Mouse (Mus musculus) hindbrain, embryonic 13.5 days (tissue): Measurements from ENCODE around the gene Asb1. TPM values are rescaled to one million over a fixed set of nuclear protein-coding genes. Genes with fewer than 3 reads are reported as not detected.
A peak's percentile ranks its signal among the peaks of the same experiment; 100 is the strongest.

Experiments used
- ATAC-seq: fragments of 200-750 bp; cut with Nextera tagmentation; 2 replicates; pipeline ENCODE4 v1.8.0; 2017; ENCODE audit warnings: moderate TSS enrichment; ENCODE audit not compliant: low FRiP score
- H3K27ac ChIP-seq: fragments of 300-500 bp; sonication (generic); 2 replicates; pipeline ENCODE4 v1.5.1; 2015; ENCODE audit warnings: inconsistent platforms, mild to moderate bottlenecking, moderate library complexity
- H3K27me3 ChIP-seq: fragments of 300-500 bp; sonication (generic); 2 replicates; pipeline ENCODE4 v1.6.1; 2015; ENCODE audit warnings: mild to moderate bottlenecking, inconsistent platforms
- H3K36me3 ChIP-seq: fragments of 300-500 bp; sonication (generic); 2 replicates; pipeline ENCODE4 v1.6.1; 2015; ENCODE audit warnings: mild to moderate bottlenecking, inconsistent platforms
- H3K4me1 ChIP-seq: fragments of 300-500 bp; sonication (generic); replicated peaks from 2 replicates; pipeline ENCODE4 v1.6.1; 2015; ENCODE audit warnings: inconsistent platforms
- H3K4me2 ChIP-seq: fragments of 300-500 bp; sonication (generic); 2 replicates; pipeline ENCODE4 v1.6.1; 2015; ENCODE audit warnings: inconsistent platforms, mild to moderate bottlenecking, moderate library complexity
- H3K4me3 ChIP-seq: fragments of 300-500 bp; sonication (generic); 2 replicates; pipeline ENCODE4 v1.5.1; 2015; ENCODE audit warnings: mild to moderate bottlenecking, inconsistent platforms
- H3K9ac ChIP-seq: fragments of 300-500 bp; sonication (generic); 2 replicates; pipeline ENCODE4 v1.6.1; 2015; ENCODE audit warnings: mild to moderate bottlenecking, inconsistent platforms
- H3K9me3 ChIP-seq: fragments of 300-500 bp; sonication (generic); 2 replicates; pipeline ENCODE4 v1.6.1; 2016; ENCODE audit warnings: inconsistent platforms
- WGBS: fragments of 180-500 bp; shearing (Covaris S2); methylation state at CpG from one replicate; pipeline ENCODE4 v1.1.7; 2015; 5-methylcytosine and 5-hydroxymethylcytosine counted together
- polyA plus RNA-seq: library from polyadenylated mRNA; unstranded; fragments of >200 nt; fragmentation: Nextera tagmentation; extraction: Ambion mirVana; gene quantifications from 2 replicates; pipeline ENCODE4 v1.2.1, GENCODE M21; 2015

Gene Asb1
- polyA plus RNA-seq = 10.1 and 10.9 TPM in 2 replicates

GRCm38 (mm10) chr1:91540271-91540826 lies at the start of gene Asb1:
Gene Asb1, plus strand, starts transcription at chr1:91540544.
- Histone ChIP-seq H3K9ac (peak within 1 kb of the TSS; percentile 93), H3K4me3 (peak within 1 kb of the TSS; percentile 95), H3K4me2 (peak within 1 kb of the TSS; percentile 94), H3K27me3 (peaks cover 40% of the 10 kb centered on the region), H3K9me3 (no peaks in the 10 kb centered on the region), H3K36me3 (peaks cover 14% of the 10 kb centered on the region), H3K27ac (peak within 1 kb of the TSS; percentile 76), H3K4me1 (peaks cover 23% of the 10 kb centered on the region)
- 0% methylated on average over 41 of the region's 41 CpGs for WGBS
- peak; percentile 99 for ATAC-seq

- Histone ChIP-seq H3K4me2 (no peak overlapping the region), H3K27me3 (no peaks in the 10 kb centered on the region), H3K27ac (no peak overlapping the region), H3K9me3 (no peaks in the 10 kb centered on the region), H3K4me3 (no peak overlapping the region), H3K4me1 (peaks cover 32% of the 10 kb centered on the region), H3K9ac (no peak overlapping the region; the same call in 1 of the 2 replicates), H3K36me3 (peaks cover 2% of the 10 kb centered on the region; the same call in 1 of the 2 replicates)
- ATAC-seq = no peak
- WGBS = 9% methylated on average over 2 of the region's 2 CpGs
These were observed 47.6 kb upstream of the Asb1 start for GRCm38 (mm10) chr1:91492740-91493139.

- H3K9me3 ChIP-seq = no peaks in the 10 kb centered on the region
- no peak overlapping the region for H3K27ac ChIP-seq
- H3K27me3 ChIP-seq = no peaks in the 10 kb centered on the region
- H3K4me2 ChIP-seq = peak overlapping the region; percentile 92
- H3K4me1 ChIP-seq = peaks cover 34% of the 10 kb centered on the region
- peak overlapping the region; percentile 94 for H3K9ac ChIP-seq
- H3K4me3 ChIP-seq = peak overlapping the region; percentile 87
- 58% methylated on average over 3 of the region's 3 CpGs for WGBS
- H3K36me3 ChIP-seq = peaks cover 7% of the 10 kb centered on the region; the same call in 1 of the 2 replicates
- peak; percentile 17 for ATAC-seq
These were observed 46.4 kb upstream of the Asb1 start for GRCm38 (mm10) chr1:91493938-91494337.

- H3K9me3 ChIP-seq = no peaks in the 10 kb centered on the region
- H3K9ac ChIP-seq = peak within 1 kb of the TSS; percentile 94
- H3K4me1 ChIP-seq = peaks cover 34% of the 10 kb centered on the region
- H3K36me3 ChIP-seq = peaks cover 13% of the 10 kb centered on the region
- peak within 1 kb of the TSS; percentile 92 for H3K4me2 ChIP-seq
- H3K27me3 ChIP-seq = no peaks in the 10 kb centered on the region
- peak within 1 kb of the TSS; percentile 52 for H3K27ac ChIP-seq
- WGBS = under 1% methylated on average over 79 of the region's 79 CpGs
- peak within 1 kb of the TSS; percentile 87 for H3K4me3 ChIP-seq
- peak; percentile 99 for ATAC-seq
These were observed 45.7 kb upstream of the Asb1 start, which contains the start of gene Traf3ip1 for GRCm38 (mm10) chr1:91494457-91495140. Gene Traf3ip1, plus strand, starts transcription at chr1:91494647.

- H3K9me3 ChIP-seq = no peaks in the 10 kb centered on the region
- peak overlapping the region; percentile 94 for H3K9ac ChIP-seq
- peaks cover 20% of the 10 kb centered on the region for H3K36me3 ChIP-seq
- H3K4me3 ChIP-seq = peak overlapping the region; percentile 87
- peak overlapping the region; percentile 92 for H3K4me2 ChIP-seq
- peaks cover 34% of the 10 kb centered on the region for H3K4me1 ChIP-seq
- no peak for ATAC-seq
- H3K27ac ChIP-seq = no peak overlapping the region
- H3K27me3 ChIP-seq = no peaks in the 10 kb centered on the region
- WGBS = 44% methylated on average over 5 of the region's 5 CpGs
These were observed 45.0 kb upstream of the Asb1 start for GRCm38 (mm10) chr1:91495321-91495720.

- H3K9me3 ChIP-seq = no peaks in the 10 kb centered on the region
- no peak overlapping the region for H3K27ac ChIP-seq
- 99% methylated on average over 6 of the region's 6 CpGs for WGBS
- H3K4me2 ChIP-seq = no peak overlapping the region
- ATAC-seq = no peak
- H3K4me1 ChIP-seq = peaks cover 34% of the 10 kb centered on the region
- no peaks in the 10 kb centered on the region for H3K27me3 ChIP-seq
- peaks cover 51% of the 10 kb centered on the region for H3K36me3 ChIP-seq
- no peak overlapping the region for H3K9ac ChIP-seq
- no peak overlapping the region for H3K4me3 ChIP-seq
These were observed 41.8 kb upstream of the Asb1 start for GRCm38 (mm10) chr1:91498579-91498978.

- Histone ChIP-seq H3K4me2 (no peak overlapping the region), H3K9me3 (no peaks in the 10 kb centered on the region), H3K4me3 (no peak overlapping the region), H3K36me3 (peaks cover 95% of the 10 kb centered on the region), H3K9ac (no peak overlapping the region), H3K27me3 (no peaks in the 10 kb centered on the region), H3K27ac (no peak overlapping the region), H3K4me1 (no peaks in the 10 kb centered on the region)
- ATAC-seq = no peak
- WGBS = 78% methylated on average over 3 of the region's 3 CpGs
These were observed 35.7 kb upstream of the Asb1 start for GRCm38 (mm10) chr1:91504615-91505014.

- peaks cover 66% of the 10 kb centered on the region for H3K36me3 ChIP-seq
- no peak overlapping the region for H3K27ac ChIP-seq
- no peaks in the 10 kb centered on the region for H3K9me3 ChIP-seq
- H3K27me3 ChIP-seq = no peaks in the 10 kb centered on the region
- H3K4me3 ChIP-seq = no peak overlapping the region
- WGBS = 78% methylated on average over 11 of the region's 11 CpGs
- ATAC-seq = no peak
- no peak overlapping the region for H3K4me2 ChIP-seq
- no peak overlapping the region for H3K9ac ChIP-seq
- no peaks in the 10 kb centered on the region for H3K4me1 ChIP-seq
These were observed 25.4 kb upstream of the Asb1 start for GRCm38 (mm10) chr1:91514916-91515315.

- Histone ChIP-seq H3K9me3 (no peaks in the 10 kb centered on the region), H3K4me2 (no peak overlapping the region), H3K9ac (no peak overlapping the region), H3K27ac (no peak overlapping the region), H3K36me3 (peaks cover 66% of the 10 kb centered on the region), H3K4me3 (no peak overlapping the region), H3K27me3 (no peaks in the 10 kb centered on the region), H3K4me1 (no peaks in the 10 kb centered on the region)
- ATAC-seq = no peak
- WGBS = 96% methylated on average over 6 of the region's 6 CpGs
These were observed 24.7 kb upstream of the Asb1 start for GRCm38 (mm10) chr1:91515642-91516041.

GRCm38 (mm10) chr1:91523759-91524158 lies 16.6 kb upstream of the Asb1 start:
- no peaks in the 10 kb centered on the region for H3K4me1 ChIP-seq
- no peak overlapping the region for H3K9ac ChIP-seq
- H3K27me3 ChIP-seq = no peaks in the 10 kb centered on the region
- H3K4me3 ChIP-seq = no peak overlapping the region
- no peak overlapping the region for H3K4me2 ChIP-seq
- ATAC-seq = 0 out of 2 replicates have a peak, but pooled peaks have one; percentile 63
- H3K27ac ChIP-seq = no peak overlapping the region
- H3K9me3 ChIP-seq = no peaks in the 10 kb centered on the region
- H3K36me3 ChIP-seq = peaks cover 76% of the 10 kb centered on the region
- WGBS = 18% methylated on average over 10 of the region's 10 CpGs

- H3K27ac ChIP-seq = no peak overlapping the region
- 79% methylated on average over 14 of the region's 14 CpGs for WGBS
- no peak overlapping the region for H3K9ac ChIP-seq
- no peaks in the 10 kb centered on the region for H3K9me3 ChIP-seq
- H3K27me3 ChIP-seq = no peaks in the 10 kb centered on the region
- no peaks in the 10 kb centered on the region for H3K4me1 ChIP-seq
- H3K4me2 ChIP-seq = no peak overlapping the region
- peaks cover 76% of the 10 kb centered on the region for H3K36me3 ChIP-seq
- H3K4me3 ChIP-seq = no peak overlapping the region
- ATAC-seq = no peak
These were observed 14.5 kb upstream of the Asb1 start for GRCm38 (mm10) chr1:91525838-91526237.

- ATAC-seq = no peak
- Histone ChIP-seq H3K27me3 (no peaks in the 10 kb centered on the region), H3K36me3 (peaks cover 67% of the 10 kb centered on the region), H3K9ac (no peak overlapping the region), H3K4me1 (no peaks in the 10 kb centered on the region), H3K9me3 (no peaks in the 10 kb centered on the region), H3K4me2 (no peak overlapping the region), H3K4me3 (no peak overlapping the region), H3K27ac (no peak overlapping the region)
- WGBS = 90% methylated on average over 9 of the region's 9 CpGs
These were observed 10.2 kb upstream of the Asb1 start for GRCm38 (mm10) chr1:91530166-91530565.

- Histone ChIP-seq H3K36me3 (peaks cover 49% of the 10 kb centered on the region), H3K9ac (no peak overlapping the region), H3K27me3 (peaks cover 14% of the 10 kb centered on the region), H3K4me2 (no peak overlapping the region), H3K4me3 (no peak overlapping the region), H3K4me1 (no peaks in the 10 kb centered on the region), H3K27ac (no peak overlapping the region), H3K9me3 (no peaks in the 10 kb centered on the region)
- ATAC-seq = no peak
- 91% methylated on average over 4 of the region's 4 CpGs for WGBS
These were observed 8.1 kb upstream of the Asb1 start for GRCm38 (mm10) chr1:91532243-91532642.
